In the genomic region with DNA sequence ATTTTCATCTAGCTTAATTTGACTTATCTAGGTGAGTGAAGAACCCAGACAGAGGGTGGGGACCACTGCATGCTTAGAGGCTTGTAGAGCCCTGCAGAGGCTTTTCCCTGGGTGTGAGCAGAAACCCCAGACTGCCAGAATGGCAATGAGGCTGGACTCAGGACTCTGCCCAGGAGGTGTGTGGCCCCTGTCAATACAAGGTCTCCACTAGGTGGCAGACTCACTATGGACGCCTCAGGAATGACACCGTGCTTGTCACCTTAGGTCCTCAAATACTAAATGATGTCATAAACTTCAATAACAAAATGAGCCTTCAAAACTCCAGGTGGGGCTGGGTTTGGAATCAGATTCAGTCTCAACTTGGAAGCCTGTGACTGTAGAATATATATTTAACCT, we compare ENCODE assay signal across 1 mouse cellular context.
TF ChIP-seq lines count a peak whose summit lies in the region.

No protein-coding gene starts in this region.

TF ChIP-seq in ES-E14, 5 proteins besides CTCF, POLR2A, EP300 and RAD21:
- TF ChIP-seq MAFK (IDR thresholded peaks at IDR 0.05; ENCODE audit: insufficient read depth, low read depth, low read length) (no peak), ZC3H11A (IDR thresholded peaks at IDR 0.05; ENCODE audit: borderline replicate concordance, low read depth, low read length) (peak; percentile 25; the same call in 1 of the 2 replicates), ZNF384 (IDR thresholded peaks at IDR 0.05; ENCODE audit: low read depth, low read length) (no peak)
